Mouse (Mus musculus) urinary bladder, postnatal 10 days (tissue): ENCODE results near the gene Capn7.

ENCODE experiments used
- DNase-seq: peaks from one replicate; pipeline ENCODE4 v3.0.0; 2022; ENCODE audit warnings: low spot score

The Capn7 gene

GRCm38 (mm10) chr14:31414235-31414966 lies 78.0 kb downstream of the Capn7 start:
- no peak for DNase-seq

- no peak for DNase-seq
These were observed 78.5 kb downstream of the Capn7 start for GRCm38 (mm10) chr14:31414967-31415376.

GRCm38 (mm10) chr14:31416411-31416810 lies 80.0 kb downstream of the Capn7 start:
- no peak for DNase-seq

- no peak for DNase-seq
These were observed 80.6 kb downstream of the Capn7 start for GRCm38 (mm10) chr14:31416835-31417549.

- DNase-seq, result no peak
These were observed 82.8 kb downstream of the Capn7 start for GRCm38 (mm10) chr14:31419279-31419678.

- no peak for DNase-seq
These were observed 83.7 kb downstream of the Capn7 start for GRCm38 (mm10) chr14:31420135-31420534.

- no peak for DNase-seq
These were observed 84.1 kb downstream of the Capn7 start for GRCm38 (mm10) chr14:31420562-31420961.

- no peak for DNase-seq
These were observed 84.5 kb downstream of the Capn7 start for GRCm38 (mm10) chr14:31420985-31421384.
